Mouse (Mus musculus) kidney, embryonic 14.5 days (tissue): ENCODE data around the gene Slc25a34. TPM values are rescaled to one million over a fixed set of nuclear protein-coding genes. Genes with fewer than 3 reads are reported as not detected.
A peak's percentile ranks its signal among the peaks of the same experiment; 100 is the strongest.

ENCODE experiments used
- ATAC-seq: fragments of 200-750 bp; cut with Nextera tagmentation; 2 replicates; pipeline ENCODE4 v1.8.0; 2017; ENCODE audit warnings: moderate number of reproducible peaks, mild to moderate bottlenecking, moderate TSS enrichment, moderate library complexity; ENCODE audit not compliant: low FRiP score, low TSS enrichment
- H3K27ac ChIP-seq: fragments of 300-500 bp; sonication (generic); 2 replicates; pipeline ENCODE4 v1.5.1; 2014; ENCODE audit warnings: low read depth, mild to moderate bottlenecking, low read length, moderate library complexity, mixed read lengths
- H3K27me3 ChIP-seq: fragments of 300-500 bp; sonication (generic); 2 replicates; pipeline ENCODE4 v1.6.1; 2014; ENCODE audit warnings: mild to moderate bottlenecking, low read length; ENCODE audit not compliant: control insufficient read depth, insufficient read depth
- H3K36me3 ChIP-seq: fragments of 300-500 bp; sonication (generic); 2 replicates; pipeline ENCODE4 v1.6.1; 2014; ENCODE audit warnings: low read length, mixed read lengths; ENCODE audit not compliant: control insufficient read depth, insufficient read depth
- H3K4me1 ChIP-seq: fragments of 300-500 bp; sonication (generic); 2 replicates; pipeline ENCODE4 v1.6.1; 2014; ENCODE audit warnings: low read length, mixed read lengths; ENCODE audit not compliant: control insufficient read depth, insufficient read depth
- H3K4me2 ChIP-seq: fragments of 300-500 bp; sonication (generic); replicated peaks from 2 replicates; pipeline ENCODE4 v1.6.1; 2014; ENCODE audit warnings: low read depth, mild to moderate bottlenecking, low read length
- H3K4me3 ChIP-seq: fragments of 300-500 bp; sonication (generic); 2 replicates; pipeline ENCODE4 v1.5.1; 2014; ENCODE audit warnings: mild to moderate bottlenecking, low read length
- H3K9ac ChIP-seq: fragments of 300-500 bp; sonication (generic); 2 replicates; pipeline ENCODE4 v1.6.1; 2014; ENCODE audit warnings: low read depth, mild to moderate bottlenecking, low read length, moderate library complexity
- H3K9me3 ChIP-seq: fragments of 300-500 bp; sonication (generic); 2 replicates; pipeline ENCODE4 v1.6.1; 2016; ENCODE audit warnings: low read length; ENCODE audit not compliant: control insufficient read depth
- WGBS: fragments of 180-500 bp; shearing (Covaris S2); extraction: QIAGEN DNeasy Blood & Tissue Kit; methylation state at CpG from one replicate; pipeline ENCODE4 v1.1.7; 2014; 5-methylcytosine and 5-hydroxymethylcytosine counted together
- polyA plus RNA-seq: library from polyadenylated mRNA; unstranded; fragments of >200 nt; fragmentation: Nextera tagmentation; extraction: Ambion mirVana; gene quantifications from 2 replicates; pipeline ENCODE4 v1.2.1, GENCODE M21; 2014

Slc25a34 gene
- polyA plus RNA-seq, 1 experiment from 2014 or later, result not detected

GRCm38 (mm10) chr4:141600364-141600763, 23.3 kb downstream of the Slc25a34 start:
- Histone ChIP-seq H3K27ac (peak overlapping the region; percentile 90), H3K4me2 (peak overlapping the region; percentile 94), H3K36me3 (peaks cover 6% of the 10 kb centered on the region), H3K9ac (peak overlapping the region; percentile 23; the same call in 1 of the 2 replicates), H3K27me3 (no peaks in the 10 kb centered on the region), H3K4me1 (peaks cover 27% of the 10 kb centered on the region), H3K9me3 (no peaks in the 10 kb centered on the region), H3K4me3 (no peak overlapping the region)
- ATAC-seq, result no peak
- WGBS, result 42% methylated on average over 6 of the region's 6 CpGs

GRCm38 (mm10) chr4:141599251-141600141, 24.1 kb downstream of the Slc25a34 start:
- Histone ChIP-seq H3K27me3 (no peaks in the 10 kb centered on the region), H3K4me3 (peak overlapping the region; percentile 72), H3K4me2 (peak overlapping the region; percentile 94), H3K4me1 (peaks cover 24% of the 10 kb centered on the region), H3K27ac (peak overlapping the region; percentile 90), H3K9ac (peak overlapping the region; percentile 81), H3K9me3 (no peaks in the 10 kb centered on the region), H3K36me3 (peaks cover 15% of the 10 kb centered on the region)
- peak; percentile 12; the same call in 1 of the 2 replicates for ATAC-seq
- WGBS, result under 1% methylated on average over 41 of the region's 57 CpGs

- no peak for ATAC-seq
- WGBS, result 3% methylated on average over 9 of the region's 9 CpGs
- Histone ChIP-seq H3K9me3 (no peaks in the 10 kb centered on the region), H3K9ac (peak overlapping the region; percentile 81), H3K4me3 (peak overlapping the region; percentile 72), H3K27ac (peak overlapping the region; percentile 90), H3K27me3 (no peaks in the 10 kb centered on the region), H3K4me2 (peak overlapping the region; percentile 94), H3K4me1 (peaks cover 18% of the 10 kb centered on the region), H3K36me3 (peaks cover 21% of the 10 kb centered on the region)
These were observed 24.7 kb downstream of the Slc25a34 start for GRCm38 (mm10) chr4:141598894-141599250.

- Histone ChIP-seq H3K4me1 (peaks cover 18% of the 10 kb centered on the region), H3K36me3 (peaks cover 22% of the 10 kb centered on the region), H3K9ac (peak overlapping the region; percentile 81), H3K27ac (peak overlapping the region; percentile 90), H3K4me2 (peak overlapping the region; percentile 94), H3K9me3 (no peaks in the 10 kb centered on the region), H3K4me3 (peak overlapping the region; percentile 72), H3K27me3 (no peaks in the 10 kb centered on the region)
- WGBS, result 2% methylated on average over 19 of the region's 19 CpGs
- peak; percentile 80 for ATAC-seq
These were observed 25.3 kb downstream of the Slc25a34 start for GRCm38 (mm10) chr4:141598199-141598893.

GRCm38 (mm10) chr4:141596700-141597328, 26.8 kb downstream of the Slc25a34 start:
- WGBS, result 88% methylated on average over 8 of the region's 8 CpGs
- Histone ChIP-seq H3K4me1 (peaks cover 16% of the 10 kb centered on the region), H3K4me3 (no peak overlapping the region), H3K4me2 (no peak overlapping the region), H3K27me3 (no peaks in the 10 kb centered on the region), H3K27ac (no peak overlapping the region), H3K36me3 (peaks cover 34% of the 10 kb centered on the region), H3K9me3 (no peaks in the 10 kb centered on the region), H3K9ac (no peak overlapping the region; the same call in 1 of the 2 replicates)
- ATAC-seq, result no peak

- Histone ChIP-seq H3K36me3 (peaks cover 39% of the 10 kb centered on the region), H3K9me3 (no peaks in the 10 kb centered on the region), H3K4me1 (peaks cover 14% of the 10 kb centered on the region; the same call in 1 of the 2 replicates), H3K9ac (no peak overlapping the region), H3K27ac (no peak overlapping the region), H3K4me2 (no peak overlapping the region), H3K27me3 (no peaks in the 10 kb centered on the region), H3K4me3 (no peak overlapping the region)
- ATAC-seq, result no peak
- WGBS, result 83% methylated on average over 9 of the region's 9 CpGs
These were observed 27.9 kb downstream of the Slc25a34 start for GRCm38 (mm10) chr4:141595605-141596268.

- no peaks in the 10 kb centered on the region for H3K27me3 ChIP-seq
- H3K4me3 ChIP-seq, result no peak overlapping the region
- H3K36me3 ChIP-seq, result peaks cover 41% of the 10 kb centered on the region
- H3K9ac ChIP-seq, result no peak overlapping the region
- no peak overlapping the region for H3K4me2 ChIP-seq
- ATAC-seq, result no peak
- 91% methylated on average over 11 of the region's 11 CpGs for WGBS
- H3K9me3 ChIP-seq, result no peaks in the 10 kb centered on the region
- H3K27ac ChIP-seq, result no peak overlapping the region
- peaks cover 10% of the 10 kb centered on the region; the same call in 1 of the 2 replicates for H3K4me1 ChIP-seq
These were observed 28.5 kb downstream of the Slc25a34 start for GRCm38 (mm10) chr4:141595138-141595537.

- WGBS, result 19% methylated on average over 3 of the region's 3 CpGs
- no peak for ATAC-seq
- H3K36me3 ChIP-seq, result peaks cover 72% of the 10 kb centered on the region
These were observed 32.1 kb downstream of the Slc25a34 start for GRCm38 (mm10) chr4:141591547-141591946.

More at GRCm38 (mm10) chr4:141591547-141591946, 32.1 kb downstream of the Slc25a34 start:
- no peak overlapping the region for H3K4me2 ChIP-seq
- no peaks in the 10 kb centered on the region for H3K9me3 ChIP-seq
- no peak overlapping the region for H3K9ac ChIP-seq
- no peaks in the 10 kb centered on the region for H3K27me3 ChIP-seq
- no peaks in the 10 kb centered on the region for H3K4me1 ChIP-seq
- no peak overlapping the region for H3K4me3 ChIP-seq
- H3K27ac ChIP-seq, result no peak overlapping the region
